Comparison of ENCODE assay signal across 21 mouse cellular contexts in genomic region chr2:144743316-144743715, GRCm38 (mm10).
DNase-seq lines count a peak whose midpoint lies in the region; TF ChIP-seq lines count a peak whose summit lies in the region.
"Had no signal": no experiment of that assay in that cellular context is flagged by ENCODE, and none has a peak within 500 bp of the region (broad histone marks: within the 10 kb centered on the region; RNA-seq: fewer than 3 reads in every experiment).

No protein-coding gene starts in this region.

- H3K4me3 ChIP-seq in heart, embryonic 10.5 days = no peak overlapping the region
- H3K4me3 ChIP-seq in layer of hippocampus, adult 2 months = no peak overlapping the region
- H3K4me3 ChIP-seq: embryonic facial prominence, embryonic 13.5 days; embryonic facial prominence, embryonic 15.5 days; erythroblast, embryonic 14.5 days; forebrain, embryonic 10.5 days; forebrain, embryonic 12.5 days had no signal

- peak; percentile 53 for DNase-seq in heart, embryonic 10.5 days (ENCODE audit: low spot score)
- DNase-seq in heart, postnatal 25 days (ENCODE audit: low spot score) = no peak
- DNase-seq in layer of hippocampus, adult 2 months (ENCODE audit: low spot score in 2 of 2) = no peak
- DNase-seq in layer of hippocampus, postnatal 14 days (ENCODE audit: low spot score in 2 of 2) = no peak
- peak; percentile 12 for DNase-seq in testis, postnatal 14 days (ENCODE audit: low spot score)
- no peak for DNase-seq in testis, postnatal 10 days (ENCODE audit: low spot score)
- DNase-seq: adrenal gland, adult 2 months; adrenal gland, postnatal 10 days; adrenal gland, postnatal 25 days; cerebellum, adult 11 months; cerebellum, adult 18-20 months; cerebellum, adult 8-10 months; cerebellum, adult 9-11 months; cerebellum, postnatal 14 days; cerebellum, postnatal 36 days; embryo, embryonic 11 days had no signal

- H3K27me3 ChIP-seq in heart, embryonic 10.5 days (ENCODE audit: insufficient read depth, poor library complexity, severe bottlenecking) = no peaks in the 10 kb centered on the region
- H3K27me3 ChIP-seq: embryonic facial prominence, embryonic 13.5 days; embryonic facial prominence, embryonic 15.5 days; forebrain, embryonic 12.5 days had no signal

- H3K4me1 ChIP-seq in heart, embryonic 10.5 days = 0 out of 2 replicates have a peak, but pooled peaks cover 3% of the 10 kb centered on the region
- H3K4me1 ChIP-seq: forebrain, embryonic 10.5 days; forebrain, embryonic 12.5 days had no signal

- no peak for TF ChIP-seq CTCF in layer of hippocampus, adult 2 months (conservative IDR thresholded peaks at IDR 0.05)

- WGBS in heart, embryonic 10.5 days = 83% methylated on average over 5 of the region's 5 CpGs

- H3K9me3 ChIP-seq in heart, embryonic 10.5 days = no peaks in the 10 kb centered on the region
- H3K9me3 ChIP-seq: embryonic facial prominence, embryonic 13.5 days; embryonic facial prominence, embryonic 15.5 days; forebrain, embryonic 10.5 days; forebrain, embryonic 12.5 days had no signal

- H3K36me3 ChIP-seq in heart, embryonic 10.5 days = no peaks in the 10 kb centered on the region
- H3K36me3 ChIP-seq: embryonic facial prominence, embryonic 13.5 days; embryonic facial prominence, embryonic 15.5 days; forebrain, embryonic 12.5 days had no signal

- H3K27ac ChIP-seq in heart, embryonic 10.5 days = no peak overlapping the region
- peak overlapping the region; percentile 46; the same call in 1 of the 2 replicates for H3K27ac ChIP-seq in layer of hippocampus, adult 2 months
- H3K27ac ChIP-seq: embryonic facial prominence, embryonic 13.5 days; embryonic facial prominence, embryonic 15.5 days; forebrain, embryonic 10.5 days; forebrain, embryonic 12.5 days had no signal

- intact Hi-C loops in heart, postnatal 25 days (cut with DNase I) = no loop called here

Comparison
In these comparisons a context has a peak if more than half of its experiments do, and no peak if none do; other contexts are left out.
1. DNase-seq: peak in heart, embryonic 10.5 days (single experiment) and testis, postnatal 14 days (single experiment); none in heart, postnatal 25 days (single experiment), layer of hippocampus, adult 2 months (0 of 2), layer of hippocampus, postnatal 14 days (0 of 2) and testis, postnatal 10 days (single experiment).